Comparison of ENCODE assay signal across 21 mouse cellular contexts in the genomic region with DNA sequence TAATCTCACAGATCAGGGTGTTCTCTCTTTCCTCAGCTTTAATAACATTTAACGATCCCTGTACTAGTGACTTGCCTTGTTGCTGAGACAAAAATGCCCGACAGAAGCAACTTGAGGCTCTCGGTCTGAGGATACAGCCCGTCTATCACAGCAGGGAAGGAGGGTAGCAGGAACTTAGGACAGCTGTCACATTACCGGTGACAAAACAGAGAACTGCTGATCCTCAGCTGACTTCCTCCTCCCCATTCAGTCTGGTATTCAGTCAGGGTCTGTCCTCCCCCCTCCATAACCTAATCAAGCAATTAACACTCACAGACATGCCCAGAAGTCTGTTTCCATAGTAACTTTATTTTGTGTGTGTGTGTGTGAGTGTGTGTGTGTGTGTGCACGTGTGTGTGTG. TPM values are rescaled to one million over a fixed set of nuclear protein-coding genes. Genes with fewer than 3 reads are reported as not detected.
DNase-seq lines count a peak whose midpoint lies in the region; ATAC-seq and TF ChIP-seq lines count a peak whose summit lies in the region.
"Had no signal": no experiment of that assay in that cellular context is flagged by ENCODE, and none has a peak within 500 bp of the region (broad histone marks: within the 10 kb centered on the region; RNA-seq: fewer than 3 reads in every experiment).

No protein-coding gene starts in this region.

- H3K27ac ChIP-seq in lung, postnatal 0 days (ENCODE audit: low read length): no peak overlapping the region
- H3K27ac ChIP-seq in intestine, embryonic 16.5 days (ENCODE audit: low read length): peak overlapping the region; percentile 87
- no peak overlapping the region for H3K27ac ChIP-seq in midbrain, embryonic 13.5 days
- H3K27ac ChIP-seq: neural tube, embryonic 12.5 days; stomach, postnatal 0 days had no signal

- no peak for TF ChIP-seq EP300 in lung, postnatal 0 days (IDR thresholded peaks at IDR 0.05)

- no peak for TF ChIP-seq CTCF in lung, postnatal 0 days (IDR thresholded peaks at IDR 0.05)

- no peak overlapping the region for H3K4me2 ChIP-seq in lung, postnatal 0 days (replicated peaks; ENCODE audit: low read depth, low read length)
- no peak overlapping the region; the same call in 1 of the 2 replicates for H3K4me2 ChIP-seq in intestine, embryonic 16.5 days (ENCODE audit: low read depth, low read length)
- no peak overlapping the region for H3K4me2 ChIP-seq in midbrain, embryonic 13.5 days (replicated peaks)
- H3K4me2 ChIP-seq: liver, embryonic 11.5 days; lung, embryonic 14.5 days; neural tube, embryonic 12.5 days had no signal

- ATAC-seq in lung, postnatal 0 days: no peak
- ATAC-seq in intestine, embryonic 16.5 days: peak; percentile 21
- no peak for ATAC-seq in midbrain, embryonic 13.5 days
- ATAC-seq: activated CD4-positive, CD25-positive, alpha-beta regulatory T cell, adult 4 months; CD4-positive, CD25-positive, alpha-beta regulatory T cell, adult 4 months; inflammation-experienced regulatory T-cells, adult 6 months had no signal

- no peak overlapping the region for H3K4me3 ChIP-seq in lung, postnatal 0 days (ENCODE audit: low read depth, low read length)
- H3K4me3 ChIP-seq in intestine, embryonic 16.5 days (ENCODE audit: low read length): no peak overlapping the region
- no peak overlapping the region for H3K4me3 ChIP-seq in midbrain, embryonic 13.5 days (replicated peaks)
- H3K4me3 ChIP-seq: megakaryocyte, embryonic 14.5 days; neural tube, embryonic 12.5 days had no signal

- 55% methylated on average over 6 of the region's 6 CpGs for WGBS in lung, postnatal 0 days
- 50% methylated on average over 6 of the region's 6 CpGs for WGBS in intestine, embryonic 16.5 days
- 51% methylated on average over 6 of the region's 6 CpGs for WGBS in midbrain, embryonic 13.5 days

- no peaks in the 10 kb centered on the region for H3K36me3 ChIP-seq in lung, postnatal 0 days (ENCODE audit: insufficient read depth, low read length)
- no peaks in the 10 kb centered on the region for H3K36me3 ChIP-seq in intestine, embryonic 16.5 days (ENCODE audit: control insufficient read depth, insufficient read depth, low read length)
- H3K36me3 ChIP-seq in midbrain, embryonic 13.5 days: no peaks in the 10 kb centered on the region
- H3K36me3 ChIP-seq: neural tube, embryonic 12.5 days had no signal

- DNase-seq in lung, postnatal 36 days: peak; percentile 4
- no peak for DNase-seq in lung, postnatal 0 days (ENCODE audit: low spot score)
- peak; percentile 10 for DNase-seq in MN1 (ENCODE audit: low spot score)
- DNase-seq in yolk sac, embryonic 10.5 days (ENCODE audit: low spot score): peak; percentile 23
- no peak for DNase-seq in right cerebral cortex, adult 18-20 months
- DNase-seq: adrenal gland, postnatal 14 days; cerebellum, adult 8-10 months; gastrocnemius, postnatal 10 days; layer of hippocampus, postnatal 36 days; left cerebral cortex, postnatal 4 days; lung, embryonic 14.5 days; thymus, postnatal 14 days had no signal

- no peak overlapping the region for H3K9ac ChIP-seq in lung, postnatal 0 days (replicated peaks; ENCODE audit: low read depth)
- H3K9ac ChIP-seq in intestine, embryonic 16.5 days (ENCODE audit: low read depth, low read length): no peak overlapping the region
- H3K9ac ChIP-seq in midbrain, embryonic 13.5 days (replicated peaks): no peak overlapping the region
- H3K9ac ChIP-seq: lung, embryonic 14.5 days; neural tube, embryonic 12.5 days had no signal

- H3K27me3 ChIP-seq in lung, postnatal 0 days (replicated peaks; ENCODE audit: insufficient read depth, low read length): no peaks in the 10 kb centered on the region
- no peaks in the 10 kb centered on the region for H3K27me3 ChIP-seq in intestine, embryonic 16.5 days (replicated peaks; ENCODE audit: control insufficient read depth, insufficient read depth, low read length)
- H3K27me3 ChIP-seq in midbrain, embryonic 13.5 days: peaks cover 3% of the 10 kb centered on the region; the same call in 1 of the 2 replicates
- H3K27me3 ChIP-seq: megakaryocyte, embryonic 14.5 days; neural tube, embryonic 12.5 days had no signal

- H3K4me1 ChIP-seq in lung, postnatal 0 days (ENCODE audit: insufficient read depth, low read depth, low read length): no peaks in the 10 kb centered on the region
- H3K4me1 ChIP-seq in intestine, embryonic 16.5 days (ENCODE audit: control insufficient read depth, insufficient read depth, low read length): peaks cover 2% of the 10 kb centered on the region; the same call in 1 of the 2 replicates
- H3K4me1 ChIP-seq in midbrain, embryonic 13.5 days (replicated peaks): no peaks in the 10 kb centered on the region
- H3K4me1 ChIP-seq: megakaryocyte, embryonic 14.5 days; neural tube, embryonic 12.5 days had no signal

- no peaks in the 10 kb centered on the region for H3K9me3 ChIP-seq in lung, postnatal 0 days (ENCODE audit: low read length)
- no peaks in the 10 kb centered on the region for H3K9me3 ChIP-seq in intestine, embryonic 16.5 days (ENCODE audit: control insufficient read depth, low read length)
- no peaks in the 10 kb centered on the region for H3K9me3 ChIP-seq in midbrain, embryonic 13.5 days
- H3K9me3 ChIP-seq: neural tube, embryonic 12.5 days had no signal

RNA-seq across cellular contexts. Expression of a gene that starts 38.5 kb away (rescaled TPM):
- 10.1 and 13.4 TPM in 2 replicates for polyA plus RNA-seq in lung, postnatal 0 days (2015; fragmentation: Nextera tagmentation; extraction: Ambion mirVana)
- 8.2 and 10.6 TPM in 2 replicates for polyA plus RNA-seq in intestine, embryonic 16.5 days (2015; fragmentation: Nextera tagmentation; extraction: Ambion mirVana)
- polyA plus RNA-seq in midbrain, embryonic 13.5 days (2015; fragmentation: Nextera tagmentation; extraction: Ambion mirVana): 15.0 and 17.7 TPM in 2 replicates

Comparison
In these comparisons a context has a peak if more than half of its experiments do, and no peak if none do; other contexts are left out.
1. DNase-seq: peak in lung, postnatal 36 days (single experiment), MN1 (single experiment) and yolk sac, embryonic 10.5 days (single experiment); none in lung, postnatal 0 days (single experiment) and right cerebral cortex, adult 18-20 months (single experiment).